Mouse (Mus musculus): ENCODE data around the gene Slc25a13.
"Not testable (repeated sequence)": the region's sequence is repeated elsewhere in the genome, so short reads cannot be mapped to it uniquely, and the experiment has no call there.

Slc25a13 gene

GRCm38 (mm10) chr6:6202451-6202850, 14.5 kb downstream of the Slc25a13 start:
- DNase-seq (ENCODE audit: low spot score in 2 of 2), result no peak

DNA sequence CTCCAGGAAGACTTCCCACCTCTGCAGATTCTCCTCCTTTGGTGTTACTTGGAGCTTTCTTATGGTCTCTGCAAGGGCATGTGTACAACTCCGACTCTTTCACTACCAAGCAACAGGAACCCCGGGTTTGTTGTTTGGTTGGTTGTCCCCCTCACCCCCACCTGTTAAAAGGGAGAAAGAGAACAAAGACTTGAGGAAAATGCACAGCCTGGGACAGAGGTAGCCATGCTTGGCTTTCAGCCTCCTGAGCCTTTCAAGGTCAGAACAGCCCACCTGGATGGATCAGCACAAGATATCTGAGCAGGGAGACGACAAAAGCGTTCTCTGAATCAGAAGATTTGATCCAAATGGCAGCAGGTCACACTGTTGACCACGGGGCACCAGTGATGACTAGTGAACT, 15.0 kb downstream of the Slc25a13 start:
- DNase-seq (ENCODE audit: low spot score in 2 of 2), result no peak

DNA sequence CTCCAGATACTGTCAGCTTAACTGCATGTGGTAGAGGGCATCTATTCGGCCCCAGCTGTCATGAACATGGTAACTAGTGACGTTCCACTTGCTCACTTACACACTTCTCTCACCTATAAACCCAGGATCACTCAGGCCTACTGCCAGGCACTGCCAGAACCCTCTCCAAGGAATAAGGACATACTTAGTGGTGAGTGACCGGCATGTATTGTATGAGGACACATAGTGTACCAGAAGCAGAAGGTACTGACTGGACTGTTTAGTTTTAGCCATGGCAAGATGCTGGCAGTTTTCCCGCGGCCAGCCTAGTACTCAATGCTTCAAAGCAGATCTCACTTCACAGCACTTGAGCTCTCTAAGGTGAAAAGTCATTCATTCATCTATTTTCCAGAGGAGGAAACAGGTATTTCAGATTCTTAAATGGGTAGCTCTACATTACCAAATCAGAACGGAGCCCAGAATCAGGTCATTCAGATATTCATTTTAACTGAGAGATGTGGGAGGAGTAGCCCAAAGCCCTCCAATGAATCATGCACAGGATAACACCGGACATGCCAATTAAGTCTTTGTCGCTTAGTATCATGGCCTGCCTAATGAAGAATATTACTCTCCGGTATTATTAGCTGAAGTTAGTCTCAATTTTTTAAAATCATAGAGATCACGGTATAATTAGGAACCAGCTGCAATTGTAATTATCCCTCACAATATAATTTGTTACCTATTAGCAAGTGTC, 17.7 kb downstream of the Slc25a13 start:
- no peak for DNase-seq (ENCODE audit: low spot score in 2 of 2)

GRCm38 (mm10) chr6:6198056-6198455, 18.9 kb downstream of the Slc25a13 start:
- DNase-seq (ENCODE audit: low spot score in 2 of 2), result not testable (repeated sequence)

DNA sequence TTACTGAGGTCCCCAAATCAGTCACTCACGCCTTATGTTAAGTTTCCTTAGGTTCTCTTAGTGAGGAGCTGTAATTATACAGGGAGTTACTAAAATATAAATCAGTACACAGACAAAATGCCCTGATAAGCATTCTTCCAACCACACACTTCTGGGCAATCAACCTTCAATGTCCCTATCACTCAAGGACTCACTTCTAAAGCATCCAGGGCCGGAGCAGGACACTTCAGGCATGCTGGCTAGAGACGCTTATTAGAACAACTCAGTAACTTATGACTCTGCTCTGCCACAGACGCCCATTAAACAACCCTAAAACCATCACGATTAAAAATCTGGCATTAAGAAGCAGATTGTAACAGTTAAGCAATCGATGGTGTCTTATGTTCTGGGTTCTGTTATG, 19.6 kb downstream of the Slc25a13 start:
- DNase-seq (ENCODE audit: low spot score in 2 of 2), result no peak

DNA sequence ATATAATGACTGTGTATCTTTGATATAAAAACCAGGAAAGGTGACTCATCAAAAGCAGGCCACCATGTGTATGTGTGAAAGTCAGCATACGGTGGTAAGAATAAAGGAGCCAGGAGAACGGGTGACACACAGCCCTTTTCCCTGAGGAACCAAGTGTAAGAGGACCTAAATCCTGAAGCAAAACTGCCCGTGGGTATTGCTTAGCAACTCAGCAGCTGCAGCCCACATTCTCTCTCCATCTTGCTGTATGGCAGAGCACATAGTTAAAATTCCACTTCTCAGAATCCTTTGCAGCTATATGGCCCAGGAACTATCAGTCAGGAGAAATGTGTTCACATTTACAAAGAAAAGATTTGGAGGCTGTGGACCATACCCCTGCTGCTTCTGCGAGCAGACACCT, 20.4 kb downstream of the Slc25a13 start:
- DNase-seq (ENCODE audit: low spot score in 2 of 2), result no peak

DNA sequence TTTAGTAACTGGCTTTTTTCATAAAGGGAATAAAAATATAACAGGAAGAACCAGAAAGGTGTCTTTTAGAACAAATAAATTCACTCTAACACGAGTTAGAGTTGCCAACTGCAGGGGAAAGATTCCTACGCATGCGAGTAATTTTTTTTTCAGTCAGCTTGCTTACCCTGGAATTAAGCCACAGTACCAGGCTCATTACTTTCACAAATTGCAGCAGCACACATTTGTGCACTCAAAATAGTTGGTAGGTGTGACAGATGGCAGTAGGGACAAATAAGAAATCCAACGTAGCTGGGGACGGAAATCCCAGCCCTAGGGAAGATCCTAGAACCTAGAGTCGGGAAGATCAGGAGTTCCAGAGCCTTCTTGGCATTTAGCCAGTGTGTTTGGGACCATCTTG, 22.1 kb downstream of the Slc25a13 start:
- DNase-seq (ENCODE audit: low spot score in 2 of 2), result no peak

DNA sequence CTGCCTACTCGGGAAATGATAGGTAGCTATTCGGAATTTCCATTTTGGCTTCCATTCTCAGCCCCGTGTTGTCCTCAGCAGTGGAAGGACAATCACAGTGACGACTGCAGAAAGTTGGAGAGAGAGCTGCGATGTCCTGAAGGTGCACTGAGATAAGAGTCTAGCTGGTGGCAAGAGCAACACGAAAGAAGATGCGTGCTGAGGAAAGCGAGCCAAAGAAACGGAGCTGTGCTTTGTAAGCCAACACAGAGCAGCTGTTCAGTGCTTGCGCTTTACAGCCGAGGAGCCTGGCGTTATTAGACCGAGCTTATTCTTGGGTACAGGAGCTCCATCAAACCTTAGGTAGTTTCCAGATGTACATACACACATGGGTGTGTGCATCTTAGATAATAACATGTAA, 23.1 kb downstream of the Slc25a13 start:
- DNase-seq (ENCODE audit: low spot score in 2 of 2), result no peak

- DNase-seq (ENCODE audit: low spot score in 2 of 2), result no peak
Measured at GRCm38 (mm10) chr6:6192413-6192812, 24.6 kb downstream of the Slc25a13 start.

DNA sequence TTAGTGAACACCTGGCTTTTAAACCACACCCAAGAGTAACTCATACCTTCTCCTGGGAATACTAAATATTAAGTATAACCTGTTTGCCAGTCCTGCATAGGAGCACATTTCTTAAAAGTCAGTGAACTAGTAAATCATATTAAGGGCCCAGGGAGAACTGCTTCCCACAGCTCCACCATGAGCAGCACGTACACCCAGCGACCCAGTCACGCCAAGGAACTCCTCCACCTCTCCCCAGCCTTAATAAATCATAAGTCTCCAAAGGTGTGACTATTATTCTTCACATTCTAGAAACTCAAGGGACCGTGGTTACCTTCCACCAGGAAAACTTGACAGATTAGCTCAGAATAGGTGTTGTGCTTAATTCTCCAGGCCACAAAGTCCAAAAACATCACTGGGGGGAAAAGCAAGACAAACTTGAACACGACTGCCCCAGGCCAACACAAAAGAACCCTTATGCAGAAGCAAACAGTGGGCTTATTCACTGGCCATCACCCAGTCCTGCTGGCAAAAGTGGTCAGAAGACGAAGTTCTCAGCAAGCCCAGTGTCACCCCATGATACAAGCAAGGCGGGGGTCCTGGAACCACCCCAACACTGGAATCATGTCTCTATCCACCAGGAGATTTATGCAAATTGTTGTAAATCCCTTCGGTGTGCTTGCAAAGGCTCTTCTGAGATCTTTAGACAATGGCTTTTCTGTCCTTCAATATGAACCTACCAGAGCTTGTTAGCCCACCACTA, 25.2 kb downstream of the Slc25a13 start:
- no peak for DNase-seq (ENCODE audit: low spot score in 2 of 2)

DNA sequence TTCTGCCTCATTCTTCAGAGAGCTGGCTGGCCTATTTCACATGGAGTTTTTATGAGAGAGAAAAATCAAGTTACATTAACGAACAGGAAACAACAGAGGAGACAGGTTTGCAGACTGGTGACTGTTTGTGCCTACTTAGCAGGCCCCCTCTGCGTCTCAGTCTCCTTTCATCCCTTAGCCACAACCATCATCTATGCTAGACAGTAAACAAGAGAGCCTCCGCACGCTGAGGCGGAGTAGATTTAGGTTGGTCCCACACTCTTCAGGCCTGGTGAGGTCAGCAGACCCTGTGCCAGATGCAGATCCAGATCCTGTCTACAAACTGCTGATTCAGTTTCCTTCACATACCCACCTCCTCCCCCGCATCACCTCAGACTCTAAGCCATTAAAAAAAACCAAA, 28.0 kb downstream of the Slc25a13 start:
- no peak for DNase-seq (ENCODE audit: low spot score in 2 of 2)

DNA sequence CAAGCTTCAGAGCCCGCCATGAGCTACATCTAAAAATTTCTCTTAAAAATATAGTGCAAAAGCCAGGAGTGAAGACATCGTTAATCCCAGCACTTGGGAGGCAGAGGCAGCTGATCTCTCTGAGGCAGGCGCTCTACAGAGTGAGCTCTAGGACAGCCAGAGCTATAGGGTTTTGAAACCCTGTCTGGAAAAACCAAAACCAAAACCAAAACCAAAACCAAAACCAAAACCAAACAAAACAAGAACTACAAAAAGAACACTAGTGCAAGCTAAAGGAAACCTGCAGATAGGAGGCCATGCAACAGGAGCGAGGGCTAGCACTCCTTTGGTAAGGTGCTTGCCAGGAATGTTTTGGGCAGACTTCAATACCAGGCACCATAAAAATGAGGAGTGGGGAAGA, 30.5 kb downstream of the Slc25a13 start:
- no peak for DNase-seq (ENCODE audit: low spot score in 2 of 2)

- no peak for DNase-seq (ENCODE audit: low spot score in 2 of 2)
Measured at GRCm38 (mm10) chr6:6185735-6186068, 31.3 kb downstream of the Slc25a13 start.

- no peak for DNase-seq (ENCODE audit: low spot score in 2 of 2)
Measured at GRCm38 (mm10) chr6:6184921-6185734, 31.8 kb downstream of the Slc25a13 start.

DNA sequence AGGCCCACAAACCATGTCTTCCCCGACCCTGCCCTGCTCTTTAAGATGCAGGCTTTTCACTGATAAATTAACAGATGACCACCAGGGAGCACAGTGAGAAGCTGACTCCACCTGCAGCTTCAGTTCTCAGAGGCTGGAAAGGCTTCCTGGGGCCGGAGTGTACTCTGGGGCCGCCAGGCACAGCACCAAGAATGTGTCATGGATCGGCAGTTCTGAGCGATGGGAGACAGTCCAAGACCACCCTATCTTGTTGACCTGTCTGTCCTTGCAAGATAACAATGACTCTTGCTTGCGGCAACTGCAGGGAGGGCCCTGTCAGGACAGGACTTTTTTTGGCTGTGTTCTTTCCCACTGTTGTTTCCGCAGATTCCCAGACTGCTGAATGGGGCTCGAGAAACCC, 33.4 kb downstream of the Slc25a13 start:
- DNase-seq (ENCODE audit: low spot score in 2 of 2), result no peak

- no peak for DNase-seq (ENCODE audit: low spot score in 2 of 2)
Measured at GRCm38 (mm10) chr6:6182191-6182590, 34.8 kb downstream of the Slc25a13 start.

DNA sequence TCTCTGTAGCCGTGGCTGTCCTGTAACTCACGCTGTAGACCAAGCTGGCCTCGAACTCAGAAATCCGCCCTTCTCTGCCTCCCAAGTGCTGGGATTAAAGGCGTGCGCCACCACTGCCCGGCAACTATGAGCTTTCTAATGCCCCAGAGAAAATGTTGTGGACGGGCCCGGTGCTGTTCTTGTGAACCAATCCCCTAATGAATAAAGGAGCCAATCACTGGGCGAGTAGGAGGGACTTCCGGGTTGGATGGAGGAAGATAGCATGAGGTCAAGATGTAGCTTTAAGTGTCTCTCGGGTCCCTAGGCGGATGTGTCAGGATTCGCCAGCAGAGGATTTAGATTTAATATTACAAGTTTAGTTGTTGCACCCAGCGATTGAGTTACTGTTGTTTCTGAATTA, 38.6 kb downstream of the Slc25a13 start:
- not testable (repeated sequence) for DNase-seq (ENCODE audit: low spot score in 2 of 2)

DNA sequence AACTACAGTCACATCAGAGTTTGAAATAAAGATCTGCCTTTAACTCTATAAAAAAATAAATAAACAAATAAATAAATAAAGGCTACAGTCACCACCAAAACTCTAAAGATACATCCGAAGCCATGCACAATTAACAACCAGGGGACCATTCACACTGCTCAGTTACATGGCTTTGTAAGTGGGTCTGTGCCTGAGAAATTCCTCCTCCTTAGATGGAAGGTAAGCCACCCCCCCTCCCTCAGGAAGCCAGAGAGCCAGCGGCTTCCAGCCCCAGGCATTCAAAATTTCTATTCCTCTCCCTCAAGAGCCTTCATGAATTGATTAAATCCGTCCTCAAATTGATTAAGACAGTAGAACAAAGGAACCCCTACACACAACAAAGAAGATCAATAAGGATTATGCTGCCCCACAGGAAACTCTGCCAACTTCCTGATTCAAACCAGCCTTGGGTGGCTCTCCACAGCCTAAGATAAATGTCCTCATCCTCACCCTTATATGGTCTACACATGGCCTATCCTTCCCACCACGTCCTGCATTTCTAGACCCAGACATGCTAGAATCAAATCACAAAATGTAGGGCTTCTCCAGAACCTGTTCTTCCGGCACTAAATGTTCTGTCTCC, 41.5 kb downstream of the Slc25a13 start:
- no peak for DNase-seq (ENCODE audit: low spot score in 2 of 2)

DNA sequence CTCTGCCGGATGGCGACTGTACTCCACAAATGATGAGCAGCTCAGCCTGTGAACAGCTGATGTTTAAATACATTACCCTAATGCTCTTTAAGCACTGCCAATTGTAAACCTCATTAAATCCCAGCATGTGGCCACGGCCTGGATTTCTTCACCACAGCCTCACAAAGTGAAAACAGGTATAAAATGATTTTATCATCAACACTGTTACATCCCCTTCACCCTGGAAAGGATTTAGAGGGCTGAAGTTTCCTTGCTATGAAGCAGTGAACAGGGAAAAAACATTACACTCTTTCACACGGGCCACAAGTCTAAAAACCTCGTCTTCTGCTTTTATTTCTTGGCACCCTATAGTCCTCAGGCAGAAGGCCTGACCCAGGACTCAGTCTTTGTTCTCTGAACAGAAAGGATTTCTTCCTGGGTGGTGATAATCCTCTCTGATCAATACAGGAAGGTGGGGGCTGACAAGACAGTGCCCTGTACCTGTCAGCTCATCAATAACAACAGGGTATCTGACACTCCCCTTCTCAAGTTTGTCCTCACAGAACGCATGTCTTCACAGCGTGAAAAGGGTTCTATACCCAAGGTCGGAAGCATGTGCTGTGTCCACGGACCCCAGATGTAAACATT, 42.9 kb downstream of the Slc25a13 start:
- no peak for DNase-seq (ENCODE audit: low spot score in 2 of 2)

- no peak for DNase-seq (ENCODE audit: low spot score in 2 of 2)
Measured at GRCm38 (mm10) chr6:6173166-6173934, 43.6 kb downstream of the Slc25a13 start.

GRCm38 (mm10) chr6:6168566-6169134, 48.3 kb downstream of the Slc25a13 start:
- no peak for DNase-seq (ENCODE audit: low spot score in 2 of 2)

All from urinary bladder, adult 18-20 months (tissue).